12 mouse cellular contexts compared by ENCODE assay signal in genomic region chr1:39962840-39963239, GRCm38 (mm10).
DNase-seq lines count a peak whose midpoint lies in the region; ATAC-seq and TF ChIP-seq lines count a peak whose summit lies in the region.
"Had no signal": no experiment of that assay in that cellular context is flagged by ENCODE, and none has a peak within 500 bp of the region (broad histone marks: within the 10 kb centered on the region; RNA-seq: fewer than 3 reads in every experiment).

No protein-coding gene starts in this region.

- H3K4me1 ChIP-seq in limb, embryonic 12.5 days (replicated peaks) = peaks cover 46% of the 10 kb centered on the region
- H3K4me1 ChIP-seq in limb, embryonic 10.5 days = peaks cover 29% of the 10 kb centered on the region
- peaks cover 30% of the 10 kb centered on the region for H3K4me1 ChIP-seq in embryonic fibroblast, embryonic 13.5 days (ENCODE audit: control insufficient read depth, insufficient read depth, low read length)
- peaks cover 25% of the 10 kb centered on the region for H3K4me1 ChIP-seq in stomach, embryonic 15.5 days

- H3K9me3 ChIP-seq in limb, embryonic 12.5 days = no peaks in the 10 kb centered on the region
- H3K9me3 ChIP-seq in limb, embryonic 10.5 days (replicated peaks) = no peaks in the 10 kb centered on the region
- H3K9me3 ChIP-seq in stomach, embryonic 15.5 days = no peaks in the 10 kb centered on the region
- H3K9me3 ChIP-seq: G1E; liver, embryonic 12.5 days had no signal

- H3K4me2 ChIP-seq in limb, embryonic 12.5 days = no peak overlapping the region
- no peak overlapping the region for H3K4me2 ChIP-seq in stomach, embryonic 15.5 days
- H3K4me2 ChIP-seq: liver, embryonic 12.5 days had no signal

- intact Hi-C loops in gastrocnemius, adult 2 months (cut with DNase I) = no loop called here

- no peak for ATAC-seq in limb, embryonic 12.5 days (ENCODE audit: insufficient number of reproducible peaks, insufficient read depth, low FRiP score, low TSS enrichment, low read depth)
- ATAC-seq in stomach, embryonic 15.5 days (ENCODE audit: insufficient read depth, low FRiP score, low read depth) = no peak
- ATAC-seq: liver, embryonic 12.5 days had no signal

- H3K9ac ChIP-seq in limb, embryonic 12.5 days (replicated peaks) = no peak overlapping the region
- no peak overlapping the region for H3K9ac ChIP-seq in stomach, embryonic 15.5 days
- H3K9ac ChIP-seq: liver, embryonic 12.5 days had no signal

- TF ChIP-seq CTCF in gastrocnemius, adult 2 months (IDR thresholded peaks at IDR 0.05) = no peak
- TF ChIP-seq CTCF in embryonic fibroblast, embryonic 13.5 days (IDR thresholded peaks at IDR 0.05; ENCODE audit: borderline replicate concordance, insufficient read depth, low read length) = no peak

- no peaks in the 10 kb centered on the region for H3K27me3 ChIP-seq in limb, embryonic 12.5 days
- H3K27me3 ChIP-seq in limb, embryonic 10.5 days (ENCODE audit: low read depth, poor library complexity, severe bottlenecking) = no peaks in the 10 kb centered on the region
- no peaks in the 10 kb centered on the region for H3K27me3 ChIP-seq in stomach, embryonic 15.5 days (replicated peaks)
- H3K27me3 ChIP-seq: liver, embryonic 12.5 days had no signal

- H3K27ac ChIP-seq in gastrocnemius, adult 2 months = peak overlapping the region; percentile 35
- peak overlapping the region; percentile 29; the same call in 1 of the 2 replicates for H3K27ac ChIP-seq in limb, embryonic 12.5 days
- H3K27ac ChIP-seq in limb, embryonic 10.5 days = no peak overlapping the region
- peak overlapping the region; percentile 32; the same call in 1 of the 2 replicates for H3K27ac ChIP-seq in embryonic fibroblast, embryonic 13.5 days (ENCODE audit: insufficient read depth, low read length)
- peak overlapping the region; percentile 45; the same call in 1 of the 2 replicates for H3K27ac ChIP-seq in stomach, embryonic 15.5 days
- H3K27ac ChIP-seq: liver, embryonic 12.5 days had no signal

- H3K4me3 ChIP-seq in gastrocnemius, adult 2 months = peak overlapping the region; percentile 3; the same call in 1 of the 2 replicates
- no peak overlapping the region for H3K4me3 ChIP-seq in limb, embryonic 12.5 days (replicated peaks)
- H3K4me3 ChIP-seq in limb, embryonic 10.5 days = no peak overlapping the region
- H3K4me3 ChIP-seq in embryonic fibroblast, embryonic 13.5 days (ENCODE audit: insufficient read depth, low read length) = no peak overlapping the region
- H3K4me3 ChIP-seq in stomach, embryonic 15.5 days (replicated peaks) = no peak overlapping the region
- H3K4me3 ChIP-seq: liver, embryonic 12.5 days had no signal

- H3K36me3 ChIP-seq in limb, embryonic 12.5 days = peaks cover 48% of the 10 kb centered on the region
- H3K36me3 ChIP-seq in limb, embryonic 10.5 days = peaks cover 46% of the 10 kb centered on the region
- no peaks in the 10 kb centered on the region for H3K36me3 ChIP-seq in stomach, embryonic 15.5 days
- H3K36me3 ChIP-seq: G1E had no signal

- no peak for TF ChIP-seq POLR2A in embryonic fibroblast, embryonic 13.5 days (IDR thresholded peaks at IDR 0.05; ENCODE audit: low read depth, low read length)

- WGBS in limb, embryonic 12.5 days = 83% methylated on average over 8 of the region's 8 CpGs
- 93% methylated on average over 8 of the region's 8 CpGs for WGBS in limb, embryonic 10.5 days
- 74% methylated on average over 8 of the region's 8 CpGs for WGBS in stomach, embryonic 15.5 days

- DNase-seq in gastrocnemius, adult 2 months = no peak
- DNase-seq in gastrocnemius, adult 18-20 months (ENCODE audit: low spot score) = no peak
- no peak for DNase-seq in limb, embryonic 10.5 days (ENCODE audit: low spot score)
- no peak for DNase-seq in urinary bladder, postnatal 14 days (ENCODE audit: low spot score)
- no peak for DNase-seq in spleen, postnatal 36 days (ENCODE audit: low spot score in 2 of 2)
- DNase-seq: cerebellum, postnatal 25 days; lung, postnatal 14 days had no signal
